Mouse (Mus musculus) heart, adult 2 months (tissue): ENCODE data around the gene Olfr1359.

Experiments used
- CTCF ChIP-seq: fragments of 200-600 bp; IDR thresholded peaks from 2 replicates; pipeline ENCODE4 v1.8.1; 2022; ENCODE audit warnings: antibody characterized with exemption, mild to moderate bottlenecking, moderate library complexity
- EP300 ChIP-seq: fragments of 200-500 bp; IDR thresholded peaks from 2 replicates; pipeline ENCODE4 v1.6.1; 2011; ENCODE audit warnings: low read depth, low read length, control low read depth; ENCODE audit not compliant: insufficient read depth
- POLR2A ChIP-seq: fragments of 200-500 bp; IDR thresholded peaks from 2 replicates; pipeline ENCODE4 v1.6.1; 2011; ENCODE audit warnings: mild to moderate bottlenecking, low read depth, low read length, control low read depth; ENCODE audit not compliant: insufficient read depth

DNA sequence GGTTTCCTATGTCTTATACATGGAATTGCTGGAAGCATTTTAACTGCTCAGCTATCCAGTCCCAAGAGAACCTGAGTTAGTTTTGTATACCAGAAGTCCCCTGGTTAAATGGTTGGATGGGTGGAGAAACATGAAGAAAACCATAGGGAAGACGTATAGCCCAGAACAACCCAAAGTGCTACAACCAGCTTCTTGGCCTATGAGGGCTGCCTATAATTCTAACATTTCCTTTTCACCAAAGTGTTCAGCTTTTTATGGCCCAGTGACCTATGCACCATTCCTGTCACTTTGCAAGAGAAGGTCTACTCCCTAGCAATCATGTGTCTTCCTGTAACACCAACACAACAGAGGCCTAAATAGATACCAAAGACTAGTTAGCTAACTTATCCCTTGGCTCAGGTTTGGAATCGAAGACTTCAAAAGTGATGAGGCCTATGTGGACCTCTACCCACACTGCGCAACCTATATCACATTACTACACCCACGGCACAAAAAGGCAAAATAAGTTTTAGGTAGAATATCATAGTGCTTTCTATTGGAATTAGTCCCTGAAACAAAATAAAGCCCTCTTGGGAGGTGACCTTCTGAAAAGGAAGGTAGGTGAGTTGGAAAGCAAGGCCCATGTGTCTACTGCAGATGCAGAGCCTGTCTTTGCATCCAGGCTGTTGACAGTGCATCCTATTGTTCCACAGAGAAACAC is 20.6 kb downstream of the Olfr1359 start:
- TF ChIP-seq EP300, result no peak
- no peak for TF ChIP-seq POLR2A
- no peak for TF ChIP-seq CTCF
